Mouse (Mus musculus): ENCODE results near the gene Tmprss12. TPM values are rescaled to one million over a fixed set of nuclear protein-coding genes. Genes with fewer than 3 reads are reported as not detected.
A peak's percentile ranks its signal among the peaks of the same experiment; 100 is the strongest.
"Not testable (repeated sequence)": the region's sequence is repeated elsewhere in the genome, so short reads cannot be mapped to it uniquely, and the experiment has no call there.

Gene Tmprss12
- total RNA-seq, 1 experiment from 2014 or later: not detected

DNA sequence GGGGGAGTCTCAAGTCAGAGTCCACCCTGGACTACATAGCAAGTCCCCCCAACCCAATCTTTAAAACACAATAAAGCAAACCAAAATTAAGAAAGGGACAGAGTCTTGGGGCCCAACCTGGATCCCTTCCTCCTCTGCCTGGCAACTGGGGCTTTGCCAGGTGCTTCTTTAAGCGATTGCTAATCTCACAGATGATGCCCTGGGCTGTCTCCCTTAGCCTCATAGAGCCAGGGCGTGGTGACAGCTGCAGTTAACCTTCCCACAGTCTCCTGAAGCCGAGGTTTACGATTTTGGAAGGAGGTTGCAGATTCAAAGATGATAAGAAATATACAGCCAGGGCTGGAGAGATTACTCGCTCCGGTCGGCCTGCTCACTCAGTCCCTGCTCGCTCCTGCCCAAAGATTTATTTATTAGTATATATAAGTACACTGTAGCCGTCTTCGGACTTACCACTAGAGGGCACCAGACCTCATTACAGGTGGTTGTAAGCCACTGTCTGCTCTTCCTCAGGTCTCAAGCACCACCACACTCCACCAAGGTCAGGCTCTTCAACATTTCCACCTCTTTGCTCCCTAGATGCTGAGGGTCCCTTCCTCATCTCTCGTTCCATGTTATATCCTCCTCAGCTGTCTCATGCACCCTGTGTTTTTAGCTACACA, 26.9 kb downstream of the Tmprss12 start:
- peak; percentile 23 to 36; a peak in 2 of 4 replicates for ATAC-seq (replicated peaks in 1 of 2; ENCODE audit: insufficient read depth in 1 of 2, low FRiP score in 2 of 2, low TSS enrichment in 1 of 2, low read depth in 1 of 2, poor library complexity in 2 of 2, severe bottlenecking in 2 of 2)

DNA sequence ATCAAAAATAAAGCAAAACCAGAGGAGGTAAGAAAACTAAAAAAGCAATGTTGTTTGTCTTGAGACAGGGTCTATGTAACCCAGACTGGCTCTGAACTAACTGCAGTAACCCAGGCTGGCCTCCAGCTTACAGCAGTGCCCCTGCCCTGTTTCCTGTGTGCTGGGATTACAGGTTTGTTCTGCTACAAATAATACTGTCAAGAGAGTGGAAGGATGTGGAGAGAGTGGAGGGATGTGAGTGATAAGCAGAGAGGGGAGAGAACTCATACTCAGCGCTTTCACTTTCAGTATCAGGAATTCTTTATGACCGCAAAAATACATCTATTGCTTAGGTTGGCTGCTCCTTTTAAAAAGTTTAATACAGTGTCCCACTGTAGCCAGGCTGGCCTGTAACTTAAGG, 31.7 kb downstream of the Tmprss12 start:
- peak; percentile 87 to 89 for ATAC-seq (replicated peaks in 1 of 2; ENCODE audit: insufficient read depth in 1 of 2, low FRiP score in 2 of 2, low TSS enrichment in 1 of 2, low read depth in 1 of 2, poor library complexity in 2 of 2, severe bottlenecking in 2 of 2)

DNA sequence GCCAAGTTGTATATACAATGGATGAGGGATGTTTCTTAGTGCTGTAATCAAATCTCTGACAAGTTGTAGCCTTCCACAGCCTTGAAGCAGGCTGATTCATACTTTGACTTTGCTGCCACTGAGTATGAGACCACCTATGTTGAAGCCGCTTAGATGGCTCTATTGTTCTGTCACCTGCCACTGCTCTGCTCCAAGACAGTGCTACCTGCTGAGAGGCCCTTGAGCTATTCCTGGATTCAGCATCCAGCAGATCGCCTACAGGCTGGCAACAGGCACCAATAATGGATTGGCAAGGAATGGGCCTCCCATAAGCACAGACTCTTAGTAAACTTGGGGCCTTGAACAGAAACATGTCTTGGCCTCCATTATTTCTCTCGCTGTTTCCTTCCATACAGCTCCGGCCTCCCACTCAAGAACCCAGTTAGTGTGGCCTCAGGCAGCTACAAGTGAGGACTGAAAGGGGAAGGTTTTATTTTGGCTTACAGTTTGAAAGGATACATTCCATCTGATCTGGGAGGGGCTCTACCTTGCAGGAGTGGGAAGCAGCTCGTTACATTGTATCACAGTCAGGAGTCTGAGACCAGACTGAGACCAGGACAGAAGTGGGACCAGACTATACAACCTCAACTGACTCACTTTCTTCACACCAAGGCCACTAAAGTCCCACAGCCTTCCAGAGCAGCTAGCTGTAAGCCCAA, 34.0 kb downstream of the Tmprss12 start:
- ATAC-seq (replicated peaks in 1 of 2; ENCODE audit: insufficient read depth in 1 of 2, low FRiP score in 2 of 2, low TSS enrichment in 1 of 2, low read depth in 1 of 2, poor library complexity in 2 of 2, severe bottlenecking in 2 of 2): no peak

DNA sequence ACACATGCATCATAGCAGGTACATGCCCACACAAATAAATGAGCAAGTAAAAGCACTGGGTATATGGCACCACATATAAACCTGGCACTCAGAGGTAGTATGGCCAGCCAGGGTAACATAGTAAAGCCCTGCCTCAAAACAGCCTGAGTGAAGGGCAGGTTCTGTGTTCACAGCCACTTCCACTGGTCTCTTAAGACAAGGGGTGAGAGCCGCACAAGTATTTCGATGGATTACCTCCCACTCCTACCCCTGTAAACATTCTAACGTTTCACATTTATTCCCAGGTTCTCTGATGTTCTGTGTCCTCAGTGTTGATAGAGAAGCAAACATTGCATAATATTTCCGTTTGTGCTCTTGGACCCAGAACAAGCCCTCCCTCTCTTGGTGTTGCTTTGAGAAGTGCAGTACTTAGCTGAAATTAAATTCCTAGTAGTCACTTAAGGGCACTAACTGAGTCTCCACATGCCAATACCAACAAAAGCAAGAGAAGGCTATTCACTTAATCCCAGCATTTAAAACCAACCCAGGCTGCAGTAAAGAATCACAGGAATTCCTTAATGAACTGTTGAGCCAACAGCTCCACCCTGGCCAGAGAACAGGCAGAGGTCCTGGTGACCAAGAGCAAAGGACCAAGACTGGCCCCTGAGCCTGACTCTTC, 37.5 kb downstream of the Tmprss12 start:
- peak in 1 of 2 experiments; percentile 52; a peak in 2 of 4 replicates for ATAC-seq (replicated peaks in 1 of 2; ENCODE audit: insufficient read depth in 1 of 2, low FRiP score in 2 of 2, low TSS enrichment in 1 of 2, low read depth in 1 of 2, poor library complexity in 2 of 2, severe bottlenecking in 2 of 2)

DNA sequence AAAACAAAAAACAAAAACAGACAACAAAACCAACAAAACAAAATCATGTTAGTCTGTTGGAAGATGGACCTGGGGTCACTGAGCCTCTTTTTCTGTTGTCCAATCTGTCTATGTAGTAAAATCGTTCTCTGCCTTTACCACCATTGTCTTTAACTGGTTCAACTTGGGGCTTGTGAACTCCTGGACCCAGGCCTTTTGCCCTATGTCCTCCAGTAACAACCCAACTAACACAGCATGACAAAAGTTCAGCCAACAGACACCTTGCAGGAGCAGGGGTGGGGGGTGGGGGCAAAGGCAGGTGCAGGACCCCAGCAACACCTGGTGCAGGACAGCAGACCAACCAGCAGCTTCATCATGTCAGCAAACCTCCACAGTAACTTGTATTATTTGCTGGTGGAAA, 39.2 kb downstream of the Tmprss12 start:
- ATAC-seq (replicated peaks in 1 of 2; ENCODE audit: insufficient read depth in 1 of 2, low FRiP score in 2 of 2, low TSS enrichment in 1 of 2, low read depth in 1 of 2, poor library complexity in 2 of 2, severe bottlenecking in 2 of 2): no peak

DNA sequence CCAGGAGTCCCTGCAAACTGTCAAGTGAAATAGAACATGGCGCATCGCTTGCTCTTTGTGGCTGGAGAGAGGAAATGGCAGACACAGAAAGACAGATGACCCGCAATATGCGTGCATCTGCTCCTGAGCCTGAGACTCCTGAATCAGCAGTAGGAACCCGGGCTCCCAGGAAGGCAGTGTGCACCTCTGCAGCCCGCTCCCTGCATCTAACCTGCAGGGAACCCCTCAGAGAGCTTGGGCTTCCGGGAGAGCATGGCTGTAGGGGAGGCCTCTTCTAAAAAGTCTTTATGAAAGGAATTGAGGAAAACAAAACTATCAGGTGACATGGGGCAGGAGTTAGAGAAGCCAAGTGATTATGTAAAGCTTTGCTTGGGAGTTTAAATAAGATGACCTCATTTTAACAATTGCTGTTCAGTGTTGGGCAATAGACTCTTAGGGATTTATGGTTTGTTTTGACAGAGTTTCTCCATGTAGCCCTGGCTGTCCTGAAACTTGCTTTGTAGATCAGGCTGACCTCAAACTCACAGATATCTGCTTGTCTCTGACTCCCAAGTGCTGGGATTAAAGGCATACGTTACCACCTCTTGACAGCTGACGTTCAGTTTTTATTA, 39.8 kb downstream of the Tmprss12 start:
- no peak for ATAC-seq (replicated peaks in 1 of 2; ENCODE audit: insufficient read depth in 1 of 2, low FRiP score in 2 of 2, low TSS enrichment in 1 of 2, low read depth in 1 of 2, poor library complexity in 2 of 2, severe bottlenecking in 2 of 2)

DNA sequence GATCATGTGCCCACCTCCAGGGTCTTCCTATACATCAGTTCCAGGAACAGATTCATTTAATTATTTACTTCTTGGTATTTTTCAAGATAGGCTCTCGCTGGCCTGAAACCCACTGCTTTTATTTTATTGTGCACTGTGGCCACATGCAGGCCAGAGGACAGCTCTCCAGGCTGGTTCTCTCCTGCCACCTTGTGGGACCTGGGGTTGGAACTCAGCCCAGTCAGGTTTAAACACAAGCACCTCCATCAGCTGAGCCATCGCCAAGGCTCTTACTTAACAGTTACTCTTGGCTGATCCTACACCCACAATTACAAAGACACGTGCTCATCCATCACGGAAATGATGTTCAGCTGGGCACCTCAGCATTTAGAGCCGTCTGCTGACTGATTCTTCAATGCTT, 40.5 kb downstream of the Tmprss12 start:
- peak; percentile 52 to 75; a peak in 1 of 4 replicates for ATAC-seq (replicated peaks in 1 of 2; ENCODE audit: insufficient read depth in 1 of 2, low FRiP score in 2 of 2, low TSS enrichment in 1 of 2, low read depth in 1 of 2, poor library complexity in 2 of 2, severe bottlenecking in 2 of 2)

DNA sequence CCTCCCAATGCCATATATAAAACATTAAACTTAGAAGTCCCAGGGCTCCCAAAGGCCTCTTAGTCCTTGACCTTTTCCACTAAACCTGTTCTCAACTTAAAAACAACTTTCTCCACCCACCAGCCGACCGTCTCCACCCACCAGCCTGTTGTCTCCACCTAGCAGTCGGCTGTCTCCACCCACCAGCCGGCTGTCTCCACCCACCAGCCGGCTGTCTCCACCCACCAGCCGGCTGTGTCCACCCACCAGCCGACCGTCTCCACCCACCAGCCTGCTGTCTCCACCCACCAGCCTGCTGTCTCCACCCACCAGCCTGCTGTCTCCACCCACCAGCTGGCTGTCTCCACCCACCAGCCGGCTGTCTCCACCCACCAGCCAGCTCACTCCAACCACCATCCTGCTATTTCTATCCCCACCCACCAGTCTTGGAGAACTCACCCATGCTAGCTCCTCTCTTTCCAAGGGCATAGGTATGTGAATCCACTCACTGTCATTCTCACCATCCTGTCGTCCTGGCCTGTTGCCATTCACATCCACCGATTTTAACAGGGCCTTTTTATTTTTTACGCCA, 43.5 kb downstream of the Tmprss12 start:
- ATAC-seq (replicated peaks in 1 of 2; ENCODE audit: insufficient read depth in 1 of 2, low FRiP score in 2 of 2, low TSS enrichment in 1 of 2, low read depth in 1 of 2, poor library complexity in 2 of 2, severe bottlenecking in 2 of 2): peak in 1 of 2 experiments; percentile 58; a peak in 2 of 4 replicates

DNA sequence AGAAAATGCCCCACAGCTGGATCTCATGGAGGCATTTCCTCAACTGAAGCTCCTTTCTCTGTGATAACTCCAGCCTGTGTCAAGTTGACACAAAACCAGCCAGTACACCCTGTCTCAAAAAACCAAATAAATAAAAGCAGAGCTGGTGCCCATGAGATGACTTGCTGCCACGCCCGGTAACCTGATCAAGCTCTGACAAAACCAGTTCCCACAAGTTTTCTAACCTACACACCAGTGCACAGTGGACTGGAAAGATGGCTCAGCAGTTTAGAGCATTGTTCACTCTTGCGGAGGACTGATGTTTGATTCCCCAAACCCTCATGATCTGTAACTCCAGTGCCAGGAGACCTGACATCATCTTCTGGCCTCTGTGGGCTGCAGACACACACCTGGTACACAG, 44.6 kb downstream of the Tmprss12 start:
- no peak for ATAC-seq (replicated peaks in 1 of 2; ENCODE audit: insufficient read depth in 1 of 2, low FRiP score in 2 of 2, low TSS enrichment in 1 of 2, low read depth in 1 of 2, poor library complexity in 2 of 2, severe bottlenecking in 2 of 2)

DNA sequence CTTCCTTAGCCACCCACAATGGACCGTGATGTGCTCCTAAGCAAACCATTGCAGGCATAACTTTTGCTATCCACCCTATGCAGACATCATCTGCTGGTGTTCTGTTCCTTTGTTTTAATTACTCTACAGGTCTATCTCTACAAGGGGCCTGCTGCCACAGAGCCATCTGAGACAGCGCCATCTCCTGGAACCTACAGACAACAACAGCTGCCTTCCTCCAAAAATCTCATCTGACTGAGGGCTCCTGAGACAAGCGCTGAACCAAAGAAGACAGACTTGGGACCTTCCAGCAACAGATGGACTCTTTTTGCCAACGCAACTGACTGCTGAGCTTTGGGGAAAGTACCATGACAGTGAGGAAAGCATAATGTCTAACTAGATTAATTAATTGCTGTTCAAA, 47.5 kb downstream of the Tmprss12 start:
- ATAC-seq (replicated peaks in 1 of 2; ENCODE audit: insufficient read depth in 1 of 2, low FRiP score in 2 of 2, low TSS enrichment in 1 of 2, low read depth in 1 of 2, poor library complexity in 2 of 2, severe bottlenecking in 2 of 2): not testable (repeated sequence)

DNA sequence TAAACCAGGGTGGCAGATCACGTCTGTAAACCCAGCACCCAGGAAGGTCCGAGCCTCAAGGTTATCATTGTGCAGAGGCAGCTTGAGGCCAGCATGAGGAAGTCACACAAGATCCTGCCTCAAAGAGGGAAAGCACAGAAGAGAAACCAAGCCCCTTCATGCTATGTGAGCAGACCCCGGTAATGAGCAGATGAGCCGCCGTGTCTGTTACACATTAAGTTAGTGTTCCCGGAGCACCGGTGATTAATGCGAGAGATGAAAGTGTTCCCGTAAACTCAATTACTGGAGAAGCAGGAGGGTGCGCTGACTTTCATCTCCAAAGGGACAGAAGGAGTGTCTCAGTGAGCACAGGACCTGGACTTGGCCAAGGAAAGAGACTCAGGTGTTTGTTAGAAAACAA, 48.7 kb downstream of the Tmprss12 start:
- ATAC-seq (replicated peaks in 1 of 2; ENCODE audit: insufficient read depth in 1 of 2, low FRiP score in 2 of 2, low TSS enrichment in 1 of 2, low read depth in 1 of 2, poor library complexity in 2 of 2, severe bottlenecking in 2 of 2): not testable (repeated sequence)

DNA sequence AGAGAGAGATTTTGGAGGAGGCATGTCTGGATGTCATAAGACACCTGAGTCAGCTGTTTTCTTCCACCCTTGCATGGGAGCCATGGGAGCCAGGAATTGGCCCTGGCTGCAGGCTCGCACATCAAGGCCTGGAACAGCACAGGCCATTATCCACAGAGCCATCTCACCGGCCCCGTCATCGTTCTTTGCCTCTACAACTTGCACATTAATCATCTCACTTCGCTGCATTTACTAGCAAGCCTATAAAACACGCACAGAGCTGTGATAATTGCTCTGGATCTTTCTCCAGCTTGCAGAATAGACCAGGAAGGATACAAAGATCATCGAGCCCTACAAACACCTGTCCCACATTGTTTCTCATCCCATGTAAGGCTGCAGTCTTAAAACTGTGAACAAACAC, 50.1 kb downstream of the Tmprss12 start:
- no peak for ATAC-seq (replicated peaks in 1 of 2; ENCODE audit: insufficient read depth in 1 of 2, low FRiP score in 2 of 2, low TSS enrichment in 1 of 2, low read depth in 1 of 2, poor library complexity in 2 of 2, severe bottlenecking in 2 of 2)

DNA sequence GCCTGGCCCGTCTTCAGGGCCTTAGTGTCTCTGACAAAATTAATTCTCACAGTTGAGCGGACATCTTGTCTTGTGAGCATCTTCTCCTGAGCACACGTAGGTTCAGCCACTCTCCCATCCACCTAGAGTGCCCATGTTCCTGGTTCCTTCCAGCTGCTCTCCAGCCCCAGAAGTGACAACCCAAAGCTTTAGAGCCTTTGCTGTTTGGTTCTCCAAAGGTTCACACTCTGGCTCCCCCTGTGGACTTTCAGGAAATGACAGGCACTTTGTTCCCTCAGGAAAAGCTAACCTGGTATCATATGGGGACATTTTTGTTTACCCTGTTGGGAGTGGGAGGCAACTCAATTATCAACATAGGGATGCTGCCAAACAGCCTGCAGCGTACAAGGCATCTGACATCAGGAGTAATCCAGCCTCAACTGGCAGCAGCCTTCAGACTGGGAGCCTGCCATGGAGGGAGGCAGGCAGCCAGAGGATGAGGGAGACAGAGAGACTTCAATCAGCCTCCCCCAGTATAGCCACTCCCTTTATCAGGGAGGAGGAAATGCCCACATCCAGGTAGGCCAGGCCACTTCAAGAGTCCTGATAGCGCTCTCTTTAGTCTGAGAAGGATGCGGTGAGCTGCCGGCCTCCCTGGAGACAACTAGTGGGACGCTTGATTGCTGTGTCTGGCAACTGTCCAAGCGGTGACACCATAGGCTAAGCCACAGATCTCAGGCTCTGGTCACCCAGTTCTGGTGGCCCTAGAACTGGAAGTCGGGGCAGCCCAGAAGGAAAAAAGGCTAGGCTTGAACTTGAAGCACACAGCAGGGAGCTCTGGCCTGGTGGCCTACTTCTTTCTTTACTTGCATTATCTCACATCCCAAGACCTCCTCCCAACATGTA, 51.7 kb downstream of the Tmprss12 start:
- peak; percentile 40 to 64; a peak in 3 of 4 replicates for ATAC-seq (replicated peaks in 1 of 2; ENCODE audit: insufficient read depth in 1 of 2, low FRiP score in 2 of 2, low TSS enrichment in 1 of 2, low read depth in 1 of 2, poor library complexity in 2 of 2, severe bottlenecking in 2 of 2)

DNA sequence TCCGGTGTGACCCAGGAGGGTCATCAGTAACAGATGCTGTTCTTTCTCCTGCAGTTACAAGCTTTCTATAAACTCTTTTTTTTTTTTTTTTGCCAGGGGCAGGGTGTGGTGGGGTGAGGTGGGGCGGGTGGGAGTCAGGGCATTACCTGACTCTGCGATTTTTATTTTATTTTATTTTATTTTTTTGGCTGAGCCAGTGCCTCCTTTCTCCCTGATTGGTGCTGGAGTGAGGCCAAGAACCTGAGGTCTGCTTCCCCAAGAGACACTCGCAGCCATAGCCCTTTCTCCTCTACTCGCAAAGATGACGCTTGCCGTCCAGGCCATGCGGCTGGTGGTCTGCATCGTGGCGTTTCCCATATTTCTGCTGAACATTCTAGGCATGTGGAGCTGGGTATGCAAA, 54.0 kb downstream of the Tmprss12 start, which contains the start of gene Mettl7a3:
TSS of gene Mettl7a3 (plus strand) at position 301 of the 400 bp plus-strand sequence.
- ATAC-seq (replicated peaks in 1 of 2; ENCODE audit: insufficient read depth in 1 of 2, low FRiP score in 2 of 2, low TSS enrichment in 1 of 2, low read depth in 1 of 2, poor library complexity in 2 of 2, severe bottlenecking in 2 of 2): no peak

DNA sequence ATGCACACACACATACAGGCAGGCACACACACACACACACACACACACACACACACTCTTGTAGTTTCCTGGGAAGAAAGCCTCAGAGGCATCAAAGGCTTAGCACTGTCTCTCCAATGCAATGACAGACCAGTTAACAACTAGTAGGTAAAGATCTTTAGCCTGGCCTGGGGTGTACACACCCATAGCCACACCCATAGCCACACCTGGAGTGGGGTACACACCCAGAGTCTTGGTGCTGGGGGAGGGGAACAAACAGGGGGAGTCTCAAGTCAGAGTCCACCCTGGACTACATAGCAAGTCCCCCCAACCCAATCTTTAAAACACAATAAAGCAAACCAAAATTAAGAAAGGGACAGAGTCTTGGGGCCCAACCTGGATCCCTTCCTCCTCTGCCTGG, 56.7 kb downstream of the Tmprss12 start:
- ATAC-seq (replicated peaks in 1 of 2; ENCODE audit: insufficient read depth in 1 of 2, low FRiP score in 2 of 2, low TSS enrichment in 1 of 2, low read depth in 1 of 2, poor library complexity in 2 of 2, severe bottlenecking in 2 of 2): not testable (repeated sequence)

DNA sequence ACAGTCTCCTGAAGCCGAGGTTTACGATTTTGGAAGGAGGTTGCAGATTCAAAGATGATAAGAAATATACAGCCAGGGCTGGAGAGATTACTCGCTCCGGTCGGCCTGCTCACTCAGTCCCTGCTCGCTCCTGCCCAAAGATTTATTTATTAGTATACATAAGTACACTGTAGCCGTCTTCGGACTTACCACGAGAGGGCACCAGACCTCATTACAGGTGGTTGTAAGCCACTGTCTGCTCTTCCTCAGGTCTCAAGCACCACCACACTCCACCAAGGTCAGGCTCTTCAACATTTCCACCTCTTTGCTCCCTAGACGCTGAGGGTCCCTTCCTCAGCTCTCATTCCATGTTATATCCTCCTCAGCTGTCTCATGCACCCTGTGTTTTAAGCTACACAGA, 57.2 kb downstream of the Tmprss12 start:
- ATAC-seq (replicated peaks in 1 of 2; ENCODE audit: insufficient read depth in 1 of 2, low FRiP score in 2 of 2, low TSS enrichment in 1 of 2, low read depth in 1 of 2, poor library complexity in 2 of 2, severe bottlenecking in 2 of 2): peak; percentile 74 to 82
